In the genomic region with DNA sequence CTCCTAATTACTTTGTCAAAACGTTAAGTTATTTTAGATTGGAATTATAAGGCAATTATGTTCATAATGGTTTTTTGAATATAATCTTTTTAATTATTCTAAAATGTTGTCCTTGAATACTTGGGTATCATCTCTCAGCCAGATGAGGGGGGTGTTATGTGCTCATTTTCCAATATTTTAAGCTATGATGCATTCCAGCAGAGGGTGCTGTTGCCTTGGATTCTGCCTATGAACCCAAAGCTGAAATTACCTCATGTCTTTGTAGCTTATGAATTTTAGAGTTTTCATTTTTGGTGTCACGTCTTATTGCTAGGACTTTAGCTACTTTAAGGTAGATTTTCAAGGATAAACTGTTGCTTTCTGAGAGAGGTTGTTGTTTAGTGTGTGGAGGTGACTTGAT, we compare ENCODE assay signal across 7 mouse cellular contexts. TPM values are rescaled to one million over a fixed set of nuclear protein-coding genes. Genes with fewer than 3 reads are reported as not detected.
A peak's percentile ranks its signal among the peaks of the same experiment; 100 is the strongest.
DNase-seq lines count a peak whose midpoint lies in the region; ATAC-seq and TF ChIP-seq lines count a peak whose summit lies in the region.

No protein-coding gene starts in this region.

- no peak overlapping the region for H3K4me2 ChIP-seq in limb, embryonic 11.5 days (ENCODE audit: low read depth, severe bottlenecking)

- H3K9me3 ChIP-seq in limb, embryonic 11.5 days (ENCODE audit: control insufficient read depth, low read length), result no peaks in the 10 kb centered on the region
- H3K9me3 ChIP-seq in limb, embryonic 10.5 days (replicated peaks), result no peaks in the 10 kb centered on the region
- H3K9me3 ChIP-seq in G1E (replicated peaks), result peaks cover 14% of the 10 kb centered on the region

- no peak overlapping the region for H3K4me3 ChIP-seq in limb, embryonic 11.5 days (ENCODE audit: low read depth, low read length)
- H3K4me3 ChIP-seq in limb, embryonic 10.5 days, result no peak overlapping the region
- H3K4me3 ChIP-seq in G1E (ENCODE audit: low read depth, low read length), result no peak overlapping the region

- 80% methylated on average over 2 of the region's 2 CpGs for WGBS in limb, embryonic 11.5 days
- 87% methylated on average over 2 of the region's 2 CpGs for WGBS in limb, embryonic 10.5 days

- H3K9ac ChIP-seq in limb, embryonic 11.5 days (ENCODE audit: low read length), result no peak overlapping the region

- H3K36me3 ChIP-seq in limb, embryonic 11.5 days (ENCODE audit: control insufficient read depth, insufficient read depth, low read length), result no peaks in the 10 kb centered on the region
- peaks cover 43% of the 10 kb centered on the region for H3K36me3 ChIP-seq in limb, embryonic 10.5 days
- H3K36me3 ChIP-seq in G1E (replicated peaks), result peaks cover 61% of the 10 kb centered on the region

- no peaks in the 10 kb centered on the region for H3K27me3 ChIP-seq in limb, embryonic 11.5 days (ENCODE audit: control insufficient read depth, insufficient read depth, low read length)
- H3K27me3 ChIP-seq in limb, embryonic 10.5 days (ENCODE audit: low read depth, poor library complexity, severe bottlenecking), result no peaks in the 10 kb centered on the region
- H3K27me3 ChIP-seq in G1E (ENCODE audit: insufficient read depth, low read length), result no peaks in the 10 kb centered on the region

- TF ChIP-seq CTCF in G1E (IDR thresholded peaks at IDR 0.05; ENCODE audit: low read depth, low read length), result 0 out of 2 replicates have a peak, but pooled peaks have one; percentile 24

- no peak overlapping the region for H3K27ac ChIP-seq in limb, embryonic 11.5 days (replicated peaks; ENCODE audit: low read depth, low read length)
- no peak overlapping the region for H3K27ac ChIP-seq in limb, embryonic 10.5 days

- intact Hi-C loops in left cerebral cortex, postnatal 10 days (cut with DNase I), result loop anchor here (5.0 to 10.0 kb wide), 3 partner anchors 810 to 970 kb away; no protein-coding TSS in a partner anchor

- ATAC-seq in limb, embryonic 11.5 days (ENCODE audit: insufficient number of reproducible peaks, low FRiP score, low TSS enrichment, low read depth), result no peak
- no peak for ATAC-seq in G1E (ENCODE audit: extremely low read depth, insufficient number of reproducible peaks, low FRiP score, poor library complexity, severe bottlenecking)

- H3K4me1 ChIP-seq in limb, embryonic 11.5 days (ENCODE audit: control insufficient read depth, insufficient read depth, low read length), result no peaks in the 10 kb centered on the region
- H3K4me1 ChIP-seq in limb, embryonic 10.5 days, result no peaks in the 10 kb centered on the region
- H3K4me1 ChIP-seq in G1E (ENCODE audit: insufficient read depth, low read depth, low read length), result peaks cover 11% of the 10 kb centered on the region

- peak; percentile 52 for DNase-seq in limb, embryonic 11.5 days (ENCODE audit: low spot score)
- no peak for DNase-seq in limb, embryonic 10.5 days (ENCODE audit: low spot score)
- no peak for DNase-seq in G1E (ENCODE audit: low spot score)
- peak; percentile 37 for DNase-seq in adrenal gland, postnatal 25 days
- peak; percentile 39 to 88 for DNase-seq in frontal cortex, adult 2 months (ENCODE audit: extremely low spot score in 1 of 2, low spot score in 1 of 2)
- peak; percentile 65 to 75 for DNase-seq in left cerebral cortex, postnatal 10 days (ENCODE audit: extremely low spot score in 1 of 2, low spot score in 2 of 2)
- DNase-seq in skeletal muscle tissue, adult 2 months (ENCODE audit: low read depth, low spot score), result peak; percentile 11

RNA-seq across cellular contexts. Expression of a gene that starts 44.2 kb away (rescaled TPM):
- polyA plus RNA-seq in limb, embryonic 11.5 days (2014; fragmentation: Nextera tagmentation; extraction: Ambion mirVana), result 5.2 and 6.0 TPM in 2 replicates
- polyA plus RNA-seq in limb, embryonic 10.5 days (2016; fragmentation: Nextera tagmentation; extraction: Ambion mirVana), result 3.2 and 5.1 TPM in 2 replicates
- total RNA-seq in G1E (2014; fragmentation: Nextera tagmentation) (3.2 and 3.6 TPM in 2 replicates), G1E (2017) (5.8 and 6.2 TPM in 2 replicates)
- 0.52 and 0.68 TPM in 2 replicates for polyA plus RNA-seq in G1E (2012)
- total RNA-seq in adrenal gland, postnatal 25 days (2021), result 26.9 and 29.3 TPM in 2 replicates
- 34.9 and 35.9 TPM in 2 replicates for polyA plus RNA-seq in frontal cortex, adult 2 months (2012; rRNA removed)
- 100 to 1,000 TPM; 110 to 113 TPM for total RNA-seq in left cerebral cortex, postnatal 10 days (2021)

Comparison
In these comparisons a context has a peak if more than half of its experiments do, and no peak if none do; other contexts are left out.
1. DNase-seq: peak in limb, embryonic 11.5 days (single experiment), adrenal gland, postnatal 25 days (single experiment), frontal cortex, adult 2 months (2 of 2), left cerebral cortex, postnatal 10 days (2 of 2) and skeletal muscle tissue, adult 2 months (single experiment); none in limb, embryonic 10.5 days (single experiment) and G1E (single experiment).